Mouse (Mus musculus): ENCODE data around the gene Ppp1r16b.
"Not testable (repeated sequence)": the region's sequence is repeated elsewhere in the genome, so short reads cannot be mapped to it uniquely, and the experiment has no call there.

Gene Ppp1r16b

DNA sequence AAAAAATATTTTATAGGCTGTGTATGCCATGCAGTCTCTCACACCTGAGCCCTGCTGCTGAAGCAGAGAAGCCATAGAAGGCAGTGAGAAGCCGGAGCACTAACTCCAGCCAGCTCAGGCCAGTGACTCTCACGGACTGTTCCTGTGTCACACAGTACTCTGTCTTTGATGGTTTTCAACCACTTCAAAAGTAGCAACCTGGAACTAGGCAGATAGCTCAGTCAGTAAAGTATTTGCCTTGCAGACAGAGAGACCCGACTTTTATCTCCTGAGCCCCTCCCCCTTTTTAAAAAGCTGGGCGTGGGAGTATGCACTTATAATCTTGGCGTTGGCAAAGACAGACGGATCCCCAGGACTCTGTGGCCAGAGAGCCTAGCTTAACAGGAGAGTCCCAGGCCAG lies 58.6 kb downstream of the Ppp1r16b start:
- no peak for DNase-seq (ENCODE audit: low spot score)

DNA sequence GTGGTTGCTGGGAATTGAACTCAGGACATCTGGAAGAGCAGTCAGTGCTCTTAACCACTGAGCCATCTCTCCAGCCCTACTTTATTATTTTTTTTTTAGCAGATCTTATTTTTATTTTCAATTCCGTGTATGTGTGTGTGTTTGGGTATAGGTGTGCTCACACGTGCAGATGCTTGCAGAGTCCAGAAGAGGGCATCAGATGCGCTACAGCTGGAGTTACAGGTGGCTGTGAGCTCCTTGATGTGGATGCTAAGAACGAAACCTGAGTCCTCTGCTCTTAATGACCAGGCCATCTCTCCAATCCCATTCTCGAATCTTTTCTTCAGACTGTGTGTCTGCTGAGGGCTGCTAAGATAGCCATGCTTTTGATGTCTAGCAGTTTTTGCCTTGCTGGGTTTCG lies 61.1 kb downstream of the Ppp1r16b start:
- no peak for DNase-seq (ENCODE audit: low spot score)

DNA sequence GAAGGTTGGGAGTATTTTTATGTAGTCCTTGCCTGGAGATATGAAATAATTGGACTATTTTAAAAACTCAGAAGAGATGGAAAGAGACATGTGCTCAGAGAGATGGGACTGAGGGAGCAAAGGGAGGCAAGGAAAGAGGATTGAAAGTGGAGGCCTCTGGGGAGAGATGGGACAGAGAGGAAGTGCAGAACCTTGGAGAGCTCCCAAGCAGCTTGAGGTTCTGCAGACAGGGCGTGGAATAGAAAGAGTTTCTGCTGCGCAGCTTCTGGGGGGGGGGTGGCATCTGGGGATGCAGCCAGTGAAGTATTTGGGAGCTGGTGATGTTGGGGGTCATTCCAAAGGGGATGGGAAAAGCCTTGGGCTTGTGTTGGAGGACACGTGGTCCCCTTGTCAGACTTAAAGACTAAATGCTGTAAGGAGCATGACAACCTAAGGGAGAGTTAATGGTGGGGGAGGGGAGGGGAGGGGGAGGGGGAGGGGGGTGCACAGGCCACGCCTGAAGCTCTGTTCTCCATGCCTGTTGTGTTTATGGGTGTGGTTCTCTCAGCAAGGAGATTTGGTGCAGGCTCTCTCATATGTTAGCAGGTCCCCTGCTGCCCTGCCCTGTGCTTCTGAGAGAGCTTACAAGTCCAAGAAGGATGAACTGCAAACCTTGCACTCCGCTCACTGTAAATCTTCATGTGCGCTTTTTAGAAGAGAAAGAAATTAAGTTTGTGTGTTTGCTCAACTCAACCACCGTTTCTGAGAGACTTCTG lies 63.0 kb downstream of the Ppp1r16b start:
- no peak for DNase-seq (ENCODE audit: low spot score)

DNA sequence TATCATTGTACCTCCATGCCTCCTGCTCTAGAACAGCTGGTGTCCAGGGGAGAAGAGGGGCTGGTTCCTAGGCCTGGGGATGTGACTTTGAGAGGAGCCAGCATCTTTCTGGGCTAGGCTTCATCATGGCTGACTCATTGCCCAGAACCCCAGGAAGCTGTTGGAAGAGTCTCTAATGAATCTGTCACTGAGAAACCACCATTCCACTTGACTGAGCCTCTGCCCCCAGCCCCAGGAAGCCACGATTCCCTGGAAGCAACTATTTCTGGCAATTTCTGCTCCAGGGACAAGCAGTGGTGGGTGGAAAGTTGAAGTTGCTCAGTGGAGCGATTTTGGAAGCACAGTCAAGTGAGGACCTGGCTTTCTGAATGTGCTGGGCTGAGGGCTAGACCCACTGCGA lies 65.7 kb downstream of the Ppp1r16b start:
- no peak for DNase-seq (ENCODE audit: low spot score)

GRCm38 (mm10) chr2:158732521-158732920 lies 67.3 kb downstream of the Ppp1r16b start:
- DNase-seq (ENCODE audit: low spot score), result no peak

GRCm38 (mm10) chr2:158733136-158733535 lies 67.9 kb downstream of the Ppp1r16b start:
- DNase-seq (ENCODE audit: low spot score), result no peak

DNA sequence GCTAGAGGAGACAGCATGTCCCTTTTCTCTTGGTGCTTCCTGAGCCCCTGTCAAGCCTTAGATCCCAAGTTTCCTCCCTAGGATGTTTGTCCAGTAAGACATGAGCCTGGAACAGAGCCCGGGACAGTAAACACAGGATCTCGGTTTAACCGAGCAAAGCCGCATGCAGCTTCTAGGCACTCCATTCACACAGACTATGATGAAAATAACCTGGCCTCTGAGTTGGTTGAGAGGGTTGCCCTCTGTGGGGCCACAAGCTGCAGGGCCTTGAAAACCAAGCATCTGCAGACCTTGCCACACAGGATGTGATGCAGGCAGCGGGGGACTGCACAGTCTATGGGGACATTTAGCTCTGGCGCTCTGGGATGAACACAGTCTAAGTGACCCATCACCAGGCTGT lies 68.7 kb downstream of the Ppp1r16b start:
- DNase-seq (ENCODE audit: low spot score), result no peak

DNA sequence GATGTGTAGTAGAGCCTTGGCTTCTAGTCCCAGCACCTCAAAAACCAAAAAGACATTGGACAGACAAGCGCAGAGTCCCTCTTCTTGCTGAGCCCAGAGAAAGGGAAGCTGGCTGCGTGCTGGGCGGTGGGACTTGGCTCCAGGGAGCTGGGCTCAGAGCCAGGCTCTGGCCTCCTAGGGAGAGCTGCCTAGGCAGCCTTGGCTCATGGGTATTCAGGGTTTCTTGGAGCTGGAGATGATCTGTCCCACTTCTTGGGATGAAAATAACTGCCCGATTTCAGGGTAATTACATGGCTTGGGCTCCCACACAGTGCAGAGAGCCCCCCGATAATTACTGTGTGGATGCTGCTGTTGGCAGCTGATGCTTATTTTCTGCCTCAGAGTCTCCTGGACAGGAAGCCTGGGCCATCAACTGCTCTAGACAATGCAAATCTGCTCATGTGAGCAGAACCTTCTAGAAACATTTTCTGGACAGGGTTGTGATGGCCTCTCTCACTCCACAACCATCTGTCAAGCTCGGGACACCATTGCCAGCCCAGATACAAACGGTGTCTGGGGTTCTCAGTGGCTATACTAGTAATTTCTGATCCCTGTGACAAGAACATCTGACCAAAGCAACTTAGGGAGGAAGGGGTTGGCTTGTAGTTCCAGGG lies 69.4 kb downstream of the Ppp1r16b start:
- peak; percentile 27 for DNase-seq (ENCODE audit: low spot score)

GRCm38 (mm10) chr2:158735340-158735739 lies 70.1 kb downstream of the Ppp1r16b start:
- no peak for DNase-seq (ENCODE audit: low spot score)

GRCm38 (mm10) chr2:158736247-158736646 lies 71.0 kb downstream of the Ppp1r16b start:
- not testable (repeated sequence) for DNase-seq (ENCODE audit: low spot score)

GRCm38 (mm10) chr2:158738591-158738990 lies 73.4 kb downstream of the Ppp1r16b start:
- no peak for DNase-seq (ENCODE audit: low spot score)

DNA sequence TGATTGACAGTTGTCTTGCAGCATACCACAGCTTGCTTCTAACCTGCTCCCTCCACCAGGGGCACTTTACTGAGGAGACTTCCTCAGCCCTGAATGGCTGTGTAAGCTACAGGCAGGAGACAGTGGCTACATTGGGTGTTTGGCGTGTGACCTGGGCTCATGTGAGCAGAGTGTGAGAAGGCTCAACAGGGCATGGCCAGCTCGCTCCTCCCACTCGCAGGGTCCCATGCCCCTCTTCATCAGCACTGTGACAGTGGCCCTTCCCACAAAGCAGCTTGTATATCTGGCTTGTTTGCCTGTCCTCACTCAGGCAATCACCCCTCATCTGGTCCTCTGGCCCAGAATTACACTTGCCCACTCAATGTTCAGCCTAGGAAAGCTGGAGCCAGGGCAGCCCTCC lies 73.9 kb downstream of the Ppp1r16b start:
- no peak for DNase-seq (ENCODE audit: low spot score)

DNA sequence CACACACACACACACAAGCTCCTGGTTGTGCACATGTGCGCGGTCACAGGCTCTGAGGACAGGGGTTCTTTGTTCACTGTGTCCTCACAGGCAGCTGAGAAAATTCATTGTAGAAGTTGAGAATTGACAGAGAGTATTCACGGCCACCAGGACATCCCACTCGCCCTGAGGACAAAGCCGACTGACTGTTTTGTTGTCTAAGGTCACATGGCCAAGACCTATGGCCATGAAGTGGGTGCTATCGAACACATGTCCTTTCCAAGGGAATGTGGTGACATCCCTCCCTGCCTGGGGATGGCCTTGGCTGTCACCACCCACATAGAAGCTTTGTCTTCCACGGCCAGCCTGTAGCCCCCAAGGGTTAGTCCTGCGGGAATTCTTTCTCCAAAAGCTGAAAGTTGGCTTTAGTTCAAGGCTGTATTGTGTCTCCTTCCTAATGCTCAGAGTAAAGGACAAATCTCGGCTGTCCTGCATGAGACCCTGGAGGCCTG lies 75.9 kb downstream of the Ppp1r16b start:
- DNase-seq (ENCODE audit: low spot score), result no peak

- no peak for DNase-seq (ENCODE audit: low spot score)
Measured at GRCm38 (mm10) chr2:158742431-158742830, 77.2 kb downstream of the Ppp1r16b start.

- no peak for DNase-seq (ENCODE audit: low spot score)
Measured at GRCm38 (mm10) chr2:158743518-158744141, 78.4 kb downstream of the Ppp1r16b start.

DNA sequence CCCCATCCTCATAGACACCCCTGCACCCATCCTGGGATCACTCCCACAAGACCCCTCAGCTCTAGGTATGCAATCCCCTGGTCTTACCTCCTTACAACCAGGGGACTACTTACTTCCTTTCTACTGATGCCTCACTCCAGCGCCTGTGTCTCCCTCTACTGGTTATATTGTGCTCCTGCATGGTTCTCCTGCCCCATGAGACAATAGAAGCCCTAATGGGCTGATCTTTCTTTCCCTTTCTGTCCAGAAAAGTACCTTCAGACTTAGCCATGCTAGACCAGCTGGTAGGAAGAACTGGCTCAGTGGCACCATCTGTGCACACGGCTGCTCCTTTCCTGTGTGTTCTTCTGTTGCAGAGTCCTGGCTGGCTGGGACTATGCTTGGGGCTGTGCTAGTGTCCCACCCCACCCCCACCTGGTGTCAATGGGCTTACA lies 79.9 kb downstream of the Ppp1r16b start:
- peak; percentile 21 for DNase-seq (ENCODE audit: low spot score)

GRCm38 (mm10) chr2:158746164-158746563 lies 81.0 kb downstream of the Ppp1r16b start:
- no peak for DNase-seq (ENCODE audit: low spot score)

- no peak for DNase-seq (ENCODE audit: low spot score)
Measured at GRCm38 (mm10) chr2:158749366-158749765, 84.2 kb downstream of the Ppp1r16b start.

- DNase-seq (ENCODE audit: low spot score), result no peak
Measured at GRCm38 (mm10) chr2:158760231-158760630, 95.0 kb downstream of the Ppp1r16b start.

DNA sequence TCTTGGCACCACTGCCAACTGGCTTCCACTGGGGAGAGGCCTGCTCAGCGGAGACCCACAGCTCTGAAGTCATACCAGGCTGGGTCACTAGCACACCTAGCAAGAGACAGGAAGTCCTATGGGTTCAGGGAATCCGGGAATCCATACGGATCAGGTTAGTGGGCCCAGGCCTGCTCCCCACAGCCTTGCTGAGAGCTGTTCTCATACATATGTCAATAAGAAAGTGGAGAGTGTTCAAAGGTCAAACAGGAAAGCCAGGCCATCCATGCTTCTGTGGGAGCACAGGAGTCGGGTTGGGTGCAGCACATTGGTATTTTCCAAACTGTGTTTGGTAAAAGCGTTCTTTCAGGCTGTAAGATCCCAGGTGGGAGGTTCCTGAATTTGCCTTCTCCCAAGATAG lies 97.1 kb downstream of the Ppp1r16b start:
- no peak for DNase-seq (ENCODE audit: low spot score)

DNA sequence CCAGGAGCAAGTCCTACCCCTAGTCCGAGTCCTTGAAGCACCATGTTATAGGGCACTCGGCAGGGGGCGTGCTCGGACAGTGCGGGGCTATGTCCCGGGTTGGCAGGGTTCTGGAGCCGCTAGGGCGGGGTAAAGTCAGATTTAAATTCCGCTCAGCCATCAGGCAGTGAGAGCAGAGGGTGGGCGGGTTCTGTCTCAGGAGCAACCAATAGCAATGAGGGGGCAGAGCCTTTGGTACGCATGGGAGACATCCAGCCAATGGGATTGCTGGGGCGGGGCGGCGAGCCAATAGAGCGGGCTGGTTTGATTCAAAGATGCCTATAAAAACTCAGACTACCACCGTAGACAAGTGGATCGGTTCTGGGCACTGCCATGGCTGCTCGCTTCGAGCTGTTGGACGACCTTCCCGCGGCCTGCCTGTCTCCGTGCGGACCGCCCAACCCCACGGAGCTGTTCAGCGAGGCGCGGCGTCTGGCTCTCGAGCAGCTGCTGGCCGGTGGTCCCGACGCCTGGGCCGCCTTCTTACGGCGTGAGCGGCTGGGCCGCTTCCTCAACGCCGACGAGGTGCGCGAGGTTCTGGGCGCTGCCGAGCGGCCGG lies 102.6 kb downstream of the Ppp1r16b start, which contains the start of gene Fam83d:
TSS of gene Fam83d (plus strand) at position 352 of the 598 bp plus-strand sequence.
- peak; percentile 92 for DNase-seq (ENCODE audit: low spot score)

DNA sequence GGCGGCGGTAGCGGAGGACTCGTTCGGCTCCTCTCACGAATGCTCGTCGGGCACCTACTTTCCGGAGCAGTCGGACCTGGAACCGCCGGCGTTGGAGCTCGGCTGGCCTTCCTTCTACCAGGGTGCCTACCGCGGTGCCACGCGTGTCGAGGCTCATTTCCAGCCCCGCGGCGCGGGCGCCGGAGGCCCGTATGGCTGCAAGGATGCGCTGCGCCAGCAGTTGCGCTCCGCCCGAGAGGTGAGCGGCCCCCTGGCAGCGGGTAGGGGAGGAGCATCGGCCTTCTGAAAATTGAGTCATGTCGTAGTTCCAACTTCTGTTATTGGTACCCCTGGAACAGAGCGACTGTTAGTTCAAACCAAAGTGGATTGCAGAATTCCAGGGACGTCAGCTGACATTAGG lies 103.2 kb downstream of the Ppp1r16b start:
- DNase-seq (ENCODE audit: low spot score), result no peak

- no peak for DNase-seq (ENCODE audit: low spot score)
Measured at GRCm38 (mm10) chr2:158768771-158769170, 103.6 kb downstream of the Ppp1r16b start.

Data from ovary, postnatal 14 days (tissue).